Mouse (Mus musculus) macrophage (primary cell): ENCODE results near the gene Nr6a1. TPM values are rescaled to one million over a fixed set of nuclear protein-coding genes. Genes with fewer than 3 reads are reported as not detected.

Source experiments
- H3K27ac ChIP-seq: fragments of 350-480 bp; formaldehyde crosslinking; 2 replicates; pipeline ENCODE4 v1.9.0; 2021
- H3K36me3 ChIP-seq: fragments of 350-480 bp; formaldehyde crosslinking; 2 replicates; pipeline ENCODE4 v1.9.0; 2021; ENCODE audit errors: inconsistent target
- H3K4me3 ChIP-seq: fragments of 350-480 bp; formaldehyde crosslinking; 2 replicates; pipeline ENCODE4 v1.9.0; 2021; ENCODE audit errors: inconsistent target
- H3K79me2 ChIP-seq: fragments of 350-480 bp; formaldehyde crosslinking; 2 replicates; pipeline ENCODE4 v1.9.0; 2021; ENCODE audit errors: inconsistent target
- WGBS: methylation state at CpG from one replicate; pipeline ENCODE4 v1.1.7; 2026; ENCODE audit warnings: inconsistent platforms; ENCODE audit not compliant: missing documents; 5-methylcytosine and 5-hydroxymethylcytosine counted together
- polyA plus RNA-seq: library from polyadenylated mRNA; stranded (reverse); fragments of 250-400 nt; gene quantifications from 3 replicates; pipeline ENCODE4 v1.2.4, GENCODE M21; 2018; ENCODE audit warnings: inconsistent platforms

Gene Nr6a1
- polyA plus RNA-seq, 1 experiment from 2014 or later: 1.0 TPM

GRCm38 (mm10) chr2:38688791-38689520 lies 238.5 kb downstream of the Nr6a1 start:
- no peaks in the 10 kb centered on the region for H3K79me2 ChIP-seq
- 8% methylated on average over 26 of the region's 29 CpGs for WGBS
- no peak overlapping the region for H3K4me3 ChIP-seq
- H3K36me3 ChIP-seq: no peaks in the 10 kb centered on the region
- no peak overlapping the region for H3K27ac ChIP-seq

GRCm38 (mm10) chr2:38685746-38686145 lies 241.7 kb downstream of the Nr6a1 start:
- H3K36me3 ChIP-seq: no peaks in the 10 kb centered on the region
- H3K79me2 ChIP-seq: no peaks in the 10 kb centered on the region
- WGBS: 84% methylated on average over 3 of the region's 3 CpGs
- H3K4me3 ChIP-seq: no peak overlapping the region
- H3K27ac ChIP-seq: no peak overlapping the region

- H3K4me3 ChIP-seq: no peak overlapping the region
- H3K27ac ChIP-seq: no peak overlapping the region
- no peaks in the 10 kb centered on the region for H3K79me2 ChIP-seq
- 86% methylated on average over 4 of the region's 5 CpGs for WGBS
- H3K36me3 ChIP-seq: no peaks in the 10 kb centered on the region
These were observed 244.4 kb downstream of the Nr6a1 start for GRCm38 (mm10) chr2:38683083-38683482.

- H3K4me3 ChIP-seq: no peak overlapping the region
- H3K27ac ChIP-seq: no peak overlapping the region
- H3K79me2 ChIP-seq: no peaks in the 10 kb centered on the region
- no peaks in the 10 kb centered on the region for H3K36me3 ChIP-seq
- 93% methylated on average over 5 of the region's 5 CpGs for WGBS
These were observed 245.3 kb downstream of the Nr6a1 start for GRCm38 (mm10) chr2:38682209-38682608.

GRCm38 (mm10) chr2:38678947-38679346 lies 248.5 kb downstream of the Nr6a1 start:
- no peaks in the 10 kb centered on the region for H3K36me3 ChIP-seq
- H3K27ac ChIP-seq: no peak overlapping the region
- H3K4me3 ChIP-seq: no peak overlapping the region
- H3K79me2 ChIP-seq: no peaks in the 10 kb centered on the region

- Histone ChIP-seq H3K79me2 (no peaks in the 10 kb centered on the region), H3K4me3 (no peak overlapping the region), H3K36me3 (no peaks in the 10 kb centered on the region), H3K27ac (no peak overlapping the region)
- 79% methylated on average over 9 of the region's 9 CpGs for WGBS
These were observed 252.0 kb downstream of the Nr6a1 start for GRCm38 (mm10) chr2:38675366-38675969.

Other genes starting within 250 kb of the Nr6a1 start
- gene Nr5a1, start 213.1 kb downstream of the Nr6a1 start, polyA plus RNA-seq: not detected in 3 replicates
- gene Olfml2a, start 4.3 kb upstream of the Nr6a1 start, polyA plus RNA-seq: 0.04 TPM in 1 of 3 replicates, not detected in the others
- gene Wdr38, start 69.8 kb upstream of the Nr6a1 start, polyA plus RNA-seq: 0.09 to 1.3 TPM (median 0.66 TPM) in 3 replicates
- gene Arpc5l, start 77.7 kb upstream of the Nr6a1 start, polyA plus RNA-seq: 48.9 to 69.3 TPM (median 53.8 TPM) in 3 replicates
- 501 to 933 TPM (median 626 TPM) in 3 replicates for gene Rpl35, start 77.9 kb upstream of the Nr6a1 start, polyA plus RNA-seq
- gene Golga1, start 137.9 kb upstream of the Nr6a1 start, polyA plus RNA-seq: 11.7 to 16.1 TPM (median 12.3 TPM) in 3 replicates